Comparison of ENCODE assay signal across 8 mouse cellular contexts in the genomic region with DNA sequence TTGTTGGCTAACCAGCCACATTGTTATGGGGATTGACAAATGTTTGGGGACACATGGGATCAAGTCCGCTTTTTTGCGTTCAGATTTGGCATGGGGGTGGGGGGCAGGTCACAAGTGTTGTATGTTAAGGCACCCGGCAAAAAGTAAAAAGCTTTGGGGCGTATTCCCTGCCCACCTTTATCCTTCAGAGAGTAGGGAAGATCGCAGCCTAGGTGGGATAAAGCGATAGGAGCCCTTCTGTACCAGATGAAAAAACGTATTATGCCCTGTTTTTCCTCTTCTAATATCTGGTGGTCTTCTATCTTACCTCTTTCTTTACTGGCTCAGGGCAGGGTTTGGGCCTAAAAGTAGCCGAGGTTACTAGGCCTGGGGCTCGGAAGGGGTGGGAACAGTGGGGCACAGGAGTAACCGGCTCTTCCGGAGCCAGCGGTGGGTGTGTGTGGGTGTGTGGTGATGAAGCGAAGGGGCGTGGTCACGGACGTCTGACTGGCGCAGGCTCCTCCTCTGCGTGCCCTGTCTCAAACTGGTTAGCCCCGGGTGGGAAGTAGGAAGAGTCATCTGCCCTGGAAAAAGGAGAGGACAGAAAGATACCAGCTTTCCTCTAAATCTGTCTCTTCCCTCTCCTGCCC. TPM values are rescaled to one million over a fixed set of nuclear protein-coding genes. Genes with fewer than 3 reads are reported as not detected.
A peak's percentile ranks its signal among the peaks of the same experiment; 100 is the strongest.
DNase-seq lines count a peak whose midpoint lies in the region; ATAC-seq lines count a peak whose summit lies in the region.

No protein-coding gene starts in this region.

- H3K9me3 ChIP-seq in forebrain, embryonic 15.5 days: no peaks in the 10 kb centered on the region
- H3K9me3 ChIP-seq in hindbrain, embryonic 10.5 days: no peaks in the 10 kb centered on the region

- ATAC-seq in forebrain, embryonic 15.5 days (replicated peaks): no peak
- ATAC-seq in megakaryocyte, adult 5-6 weeks (ENCODE audit: poor library complexity, severe bottlenecking): peak; percentile 58

- H3K4me2 ChIP-seq in forebrain, embryonic 15.5 days (replicated peaks): peak overlapping the region; percentile 94

- WGBS in forebrain, embryonic 15.5 days: 11% methylated on average over 19 of the region's 19 CpGs
- WGBS in hindbrain, embryonic 10.5 days: 11% methylated on average over 19 of the region's 19 CpGs

- peaks cover 61% of the 10 kb centered on the region for H3K4me1 ChIP-seq in forebrain, embryonic 15.5 days
- H3K4me1 ChIP-seq in hindbrain, embryonic 10.5 days (replicated peaks): peaks cover 79% of the 10 kb centered on the region

- H3K36me3 ChIP-seq in forebrain, embryonic 15.5 days: peaks cover 13% of the 10 kb centered on the region
- peaks cover 15% of the 10 kb centered on the region for H3K36me3 ChIP-seq in hindbrain, embryonic 10.5 days

- no peaks in the 10 kb centered on the region for H3K27me3 ChIP-seq in forebrain, embryonic 15.5 days
- H3K27me3 ChIP-seq in hindbrain, embryonic 10.5 days (ENCODE audit: insufficient read depth, poor library complexity, severe bottlenecking): no peaks in the 10 kb centered on the region

- DNase-seq in NIH3T3 (ENCODE audit: low read depth): peak; percentile 93
- peak; percentile 75 to 82 for DNase-seq in cerebellum, adult 18-20 months
- DNase-seq in hindbrain, embryonic 10.5 days (ENCODE audit: low spot score): peak; percentile 81
- peak; percentile 21 to 63 for DNase-seq in layer of hippocampus, postnatal 14 days (ENCODE audit: low spot score in 2 of 2)
- peak; percentile 48 for DNase-seq in right cerebral cortex, postnatal 14 days
- peak; percentile 82 to 92 for DNase-seq in urinary bladder, postnatal 36 days (ENCODE audit: low spot score in 2 of 2)

- peak overlapping the region; percentile 82 for H3K27ac ChIP-seq in forebrain, embryonic 15.5 days (replicated peaks)
- peak overlapping the region; percentile 93 for H3K27ac ChIP-seq in hindbrain, embryonic 10.5 days

- peak overlapping the region; percentile 30; the same call in 1 of the 2 replicates for H3K9ac ChIP-seq in forebrain, embryonic 15.5 days (replicated peaks)

- H3K4me3 ChIP-seq in forebrain, embryonic 15.5 days: peak overlapping the region; percentile 89
- H3K4me3 ChIP-seq in hindbrain, embryonic 10.5 days: peak overlapping the region; percentile 81

RNA-seq across cellular contexts. Expression of gene Baz2a, which starts 3.1 kb away (rescaled TPM):
- polyA plus RNA-seq in forebrain, embryonic 15.5 days (2015; fragmentation: Nextera tagmentation; extraction: Ambion mirVana): 9.1 and 9.8 TPM in 2 replicates
- 16.2 and 17.0 TPM in 2 replicates for polyA plus RNA-seq in hindbrain, embryonic 10.5 days (2016; fragmentation: Nextera tagmentation; extraction: Ambion mirVana)
- 10 to 100 TPM; 35.1 to 36.8 TPM for total RNA-seq in layer of hippocampus, postnatal 14 days (2021)
- 51.3 and 53.5 TPM in 2 replicates for total RNA-seq in megakaryocyte, adult 5-6 weeks (2015)
- 21.3 and 27.4 TPM in 2 replicates for total RNA-seq in megakaryocyte, adult 5-6 weeks (2017)

RNA-seq across cellular contexts. Expression of gene Atp5b, which starts 11.4 kb away (rescaled TPM):
- 2,026 and 2,088 TPM in 2 replicates for polyA plus RNA-seq in forebrain, embryonic 15.5 days (2015; fragmentation: Nextera tagmentation; extraction: Ambion mirVana)
- 2,236 and 2,265 TPM in 2 replicates for polyA plus RNA-seq in hindbrain, embryonic 10.5 days (2016; fragmentation: Nextera tagmentation; extraction: Ambion mirVana)
- 1,000 to 10,000 TPM; 1,880 to 1,915 TPM for total RNA-seq in layer of hippocampus, postnatal 14 days (2021)
- total RNA-seq in megakaryocyte, adult 5-6 weeks (2015): 902 and 936 TPM in 2 replicates
- 1,533 and 1,600 TPM in 2 replicates for total RNA-seq in megakaryocyte, adult 5-6 weeks (2017)

RNA-seq across cellular contexts. Expression of gene Ptges3, which starts 35.7 kb away (rescaled TPM):
- polyA plus RNA-seq in forebrain, embryonic 15.5 days (2015; fragmentation: Nextera tagmentation; extraction: Ambion mirVana): 430 and 444 TPM in 2 replicates
- 544 and 661 TPM in 2 replicates for polyA plus RNA-seq in hindbrain, embryonic 10.5 days (2016; fragmentation: Nextera tagmentation; extraction: Ambion mirVana)
- 100 to 1,000 TPM; 138 to 149 TPM for total RNA-seq in layer of hippocampus, postnatal 14 days (2021)
- 118 and 120 TPM in 2 replicates for total RNA-seq in megakaryocyte, adult 5-6 weeks (2015)
- 140 and 162 TPM in 2 replicates for total RNA-seq in megakaryocyte, adult 5-6 weeks (2017)

RNA-seq across cellular contexts. Expression of gene Naca, which starts 59.1 kb away (rescaled TPM):
- polyA plus RNA-seq in forebrain, embryonic 15.5 days (2015; fragmentation: Nextera tagmentation; extraction: Ambion mirVana): 599 and 612 TPM in 2 replicates
- polyA plus RNA-seq in hindbrain, embryonic 10.5 days (2016; fragmentation: Nextera tagmentation; extraction: Ambion mirVana): 790 and 883 TPM in 2 replicates
- 100 to 1,000 TPM; 321 to 339 TPM for total RNA-seq in layer of hippocampus, postnatal 14 days (2021)
- 699 and 796 TPM in 2 replicates for total RNA-seq in megakaryocyte, adult 5-6 weeks (2015)
- total RNA-seq in megakaryocyte, adult 5-6 weeks (2017): 1,510 and 1,709 TPM in 2 replicates

Comparison
In these comparisons a context has a peak if more than half of its experiments do, and no peak if none do; other contexts are left out.
1. DNase-seq: peak in every context shown above with its lines; median percentile 93 in NIH3T3; 87 in urinary bladder, postnatal 36 days; 81 in hindbrain, embryonic 10.5 days; 78 in cerebellum, adult 18-20 months; 48 in right cerebral cortex, postnatal 14 days; 42 in layer of hippocampus, postnatal 14 days.